Mouse (Mus musculus): ENCODE measurements at regions not wholly inside any gene's neighbourhood (a gene's known extent, or its start where the extent isn't known, plus 50 kb on each side); places are given as distances from the start of the nearest gene placed in this dataset.
A peak's percentile ranks its signal among the peaks of the same experiment; 100 is the strongest.

DNA sequence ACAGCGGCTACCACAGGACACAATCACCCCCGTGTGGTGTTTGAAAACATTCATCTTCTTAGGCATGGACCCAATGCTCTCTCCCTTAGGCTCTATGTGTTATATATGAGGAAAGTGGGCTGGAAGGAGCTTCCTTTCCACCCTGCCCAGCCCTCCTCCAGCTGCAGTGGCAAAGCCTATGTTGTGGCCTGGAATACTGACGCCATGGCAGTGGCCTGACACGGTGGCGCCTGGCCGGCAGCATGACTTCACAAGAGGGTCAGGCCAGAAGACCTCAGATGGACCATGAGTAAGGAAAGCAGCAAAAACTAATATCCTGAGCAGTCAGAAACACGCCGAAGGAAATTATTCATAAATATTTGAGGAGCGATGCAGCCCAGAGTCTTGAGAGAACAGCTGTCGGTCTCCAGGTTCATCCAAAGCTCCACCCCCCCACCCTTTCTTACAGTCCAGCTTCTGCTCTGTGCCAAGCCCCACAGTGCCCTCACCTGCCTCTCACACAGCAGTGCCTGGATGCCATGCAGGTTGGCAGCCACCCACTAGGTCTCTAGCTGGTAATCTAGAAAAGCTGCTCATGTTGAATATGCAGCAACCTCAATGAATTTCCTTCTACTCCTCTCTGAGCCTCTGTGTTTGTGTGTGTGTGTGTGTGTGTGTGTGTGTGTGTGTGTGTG is 577.3 kb upstream of the Clint1 start:
- no peak overlapping the region for H3K4me3 ChIP-seq (ENCODE audit: low read depth, low read length)

GRCm38 (mm10) chr11:45275170-45275569 is 576.7 kb upstream of the Clint1 start:
- H3K4me3 ChIP-seq (ENCODE audit: low read depth, low read length) = no peak overlapping the region
- no peaks in the 10 kb centered on the region for H3K27me3 ChIP-seq (ENCODE audit: control insufficient read depth, insufficient read depth, low read length)
- H3K4me1 ChIP-seq (ENCODE audit: control insufficient read depth, insufficient read depth, low read length) = 0 out of 2 replicates have a peak, but pooled peaks cover 2% of the 10 kb centered on the region
- no peak overlapping the region for H3K9ac ChIP-seq (ENCODE audit: low read length)
- H3K27ac ChIP-seq (replicated peaks; ENCODE audit: low read depth, low read length) = no peak overlapping the region
- DNase-seq (ENCODE audit: low spot score) (no peak), ATAC-seq (ENCODE audit: insufficient number of reproducible peaks, low FRiP score, low TSS enrichment, low read depth) (no peak; the same call in 1 of the 2 replicates)
- WGBS = 43% methylated on average over 3 of the region's 3 CpGs
- H3K36me3 ChIP-seq (ENCODE audit: control insufficient read depth, insufficient read depth, low read length) = no peaks in the 10 kb centered on the region
- H3K9me3 ChIP-seq (ENCODE audit: control insufficient read depth, low read length) = no peaks in the 10 kb centered on the region
- H3K4me2 ChIP-seq (ENCODE audit: low read depth, severe bottlenecking) = no peak overlapping the region

More for the DNA sequence above, 577.3 kb upstream of the Clint1 start:
- Histone ChIP-seq H3K27me3 (ENCODE audit: control insufficient read depth, insufficient read depth, low read length) (no peaks in the 10 kb centered on the region), H3K4me1 (ENCODE audit: control insufficient read depth, insufficient read depth, low read length) (0 out of 2 replicates have a peak, but pooled peaks cover 2% of the 10 kb centered on the region), H3K9ac (ENCODE audit: low read length) (no peak overlapping the region), H3K36me3 (ENCODE audit: control insufficient read depth, insufficient read depth, low read length) (no peaks in the 10 kb centered on the region), H3K4me2 (ENCODE audit: low read depth, severe bottlenecking) (no peak overlapping the region), H3K27ac (replicated peaks; ENCODE audit: low read depth, low read length) (no peak overlapping the region), H3K9me3 (ENCODE audit: control insufficient read depth, low read length) (no peaks in the 10 kb centered on the region)
- DNase-seq (ENCODE audit: low spot score) (no peak), ATAC-seq (ENCODE audit: insufficient number of reproducible peaks, low FRiP score, low TSS enrichment, low read depth) (peak; percentile 31; the same call in 1 of the 2 replicates)
- 83% methylated on average over 10 of the region's 10 CpGs for WGBS

GRCm38 (mm10) chr11:45296772-45297171 is 555.1 kb upstream of the Clint1 start:
- Histone ChIP-seq H3K9me3 (ENCODE audit: control insufficient read depth, low read length) (no peaks in the 10 kb centered on the region), H3K27ac (replicated peaks; ENCODE audit: low read depth, low read length) (no peak overlapping the region), H3K4me2 (ENCODE audit: low read depth, severe bottlenecking) (no peak overlapping the region), H3K36me3 (ENCODE audit: control insufficient read depth, insufficient read depth, low read length) (no peaks in the 10 kb centered on the region), H3K4me1 (ENCODE audit: control insufficient read depth, insufficient read depth, low read length) (no peaks in the 10 kb centered on the region), H3K9ac (ENCODE audit: low read length) (no peak overlapping the region), H3K27me3 (ENCODE audit: control insufficient read depth, insufficient read depth, low read length) (no peaks in the 10 kb centered on the region), H3K4me3 (ENCODE audit: low read depth, low read length) (no peak overlapping the region)
- no peak for ATAC-seq (ENCODE audit: insufficient number of reproducible peaks, low FRiP score, low TSS enrichment, low read depth)
- 65% methylated on average over 2 of the region's 2 CpGs for WGBS
- DNase-seq (ENCODE audit: low spot score) = no peak

DNA sequence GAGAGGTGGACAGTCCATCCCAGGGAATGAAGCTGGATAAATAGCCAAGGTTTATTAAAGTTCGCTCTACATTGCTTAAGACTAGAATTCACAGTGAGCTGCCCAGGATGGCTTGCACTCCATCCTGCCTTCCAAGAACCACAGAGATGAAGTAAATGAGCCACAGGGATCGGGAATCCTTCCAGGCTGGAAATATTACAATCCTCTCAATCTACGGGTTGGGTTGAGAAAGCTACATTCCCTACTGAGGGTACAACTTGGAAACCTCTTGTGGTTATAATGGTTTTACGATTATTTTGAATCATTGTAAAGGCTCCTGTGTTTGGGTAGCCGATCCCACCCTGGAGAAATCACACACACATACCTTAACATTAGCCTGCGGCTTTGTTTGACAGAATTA is 539.9 kb upstream of the Clint1 start:
- Histone ChIP-seq H3K9me3 (ENCODE audit: control insufficient read depth, low read length) (no peaks in the 10 kb centered on the region; the same call in 1 of the 2 replicates), H3K27ac (replicated peaks; ENCODE audit: low read depth, low read length) (no peak overlapping the region), H3K36me3 (ENCODE audit: control insufficient read depth, insufficient read depth, low read length) (no peaks in the 10 kb centered on the region), H3K9ac (ENCODE audit: low read length) (no peak overlapping the region), H3K27me3 (ENCODE audit: control insufficient read depth, insufficient read depth, low read length) (no peaks in the 10 kb centered on the region), H3K4me2 (ENCODE audit: low read depth, severe bottlenecking) (no peak overlapping the region), H3K4me1 (ENCODE audit: control insufficient read depth, insufficient read depth, low read length) (no peaks in the 10 kb centered on the region), H3K4me3 (ENCODE audit: low read depth, low read length) (no peak overlapping the region)
- WGBS = 87% methylated on average over 6 of the region's 6 CpGs
- DNase-seq (ENCODE audit: low spot score) = no peak
- no peak for ATAC-seq (ENCODE audit: insufficient number of reproducible peaks, low FRiP score, low TSS enrichment, low read depth)

DNA sequence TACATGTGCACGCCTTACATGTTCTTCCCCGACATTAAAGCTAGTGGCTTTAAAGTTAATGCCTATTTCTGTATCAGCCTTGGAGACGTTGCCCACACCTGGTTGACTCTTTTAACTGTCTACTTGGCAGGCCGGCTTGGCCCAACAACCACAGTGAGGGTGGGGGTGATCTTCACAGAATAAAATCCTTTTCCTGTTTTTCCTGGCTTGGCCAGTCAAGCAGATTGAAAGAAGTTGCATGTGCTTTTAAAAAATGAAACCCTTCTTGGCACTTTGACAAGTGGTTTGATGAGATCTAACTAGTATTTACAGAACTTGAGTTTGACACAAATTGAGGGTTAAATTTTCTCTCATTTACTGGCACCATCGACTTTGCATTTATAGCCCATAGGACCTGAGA is 528.1 kb upstream of the Clint1 start:
- 86% methylated on average over 5 of the region's 5 CpGs for WGBS

DNA sequence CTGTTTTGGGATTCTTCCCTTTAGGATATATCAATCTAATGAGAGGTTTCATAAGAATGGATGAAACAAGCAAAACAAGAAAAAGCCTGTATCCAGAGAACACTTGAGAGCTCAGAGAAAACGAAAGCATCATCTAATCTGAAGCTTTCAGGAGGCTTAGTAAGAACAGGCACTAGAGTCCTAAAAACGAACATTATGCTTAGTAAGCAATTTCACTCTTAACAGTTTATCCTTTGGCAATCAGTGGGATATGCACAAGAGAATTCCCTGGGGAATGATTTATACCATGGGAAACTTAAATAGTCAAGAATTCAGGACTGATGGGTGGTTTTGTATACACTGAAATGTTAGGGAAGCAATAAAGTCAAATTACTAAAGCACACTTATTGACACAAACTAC is 521.5 kb upstream of the Clint1 start:
- WGBS = 75% methylated on average over 2 of the region's 2 CpGs
- no peak for DNase-seq (ENCODE audit: low spot score)
- Histone ChIP-seq H3K4me1 (ENCODE audit: control insufficient read depth, insufficient read depth, low read length) (no peaks in the 10 kb centered on the region), H3K4me2 (ENCODE audit: low read depth, severe bottlenecking) (no peak overlapping the region), H3K27me3 (ENCODE audit: control insufficient read depth, insufficient read depth, low read length) (no peaks in the 10 kb centered on the region), H3K9ac (ENCODE audit: low read length) (no peak overlapping the region), H3K9me3 (ENCODE audit: control insufficient read depth, low read length) (no peaks in the 10 kb centered on the region), H3K36me3 (ENCODE audit: control insufficient read depth, insufficient read depth, low read length) (no peaks in the 10 kb centered on the region), H3K27ac (replicated peaks; ENCODE audit: low read depth, low read length) (no peak overlapping the region), H3K4me3 (ENCODE audit: low read depth, low read length) (no peak overlapping the region)
- ATAC-seq (ENCODE audit: insufficient number of reproducible peaks, low FRiP score, low TSS enrichment, low read depth) = no peak

More for the DNA sequence above, 528.1 kb upstream of the Clint1 start:
- no peak for ATAC-seq (ENCODE audit: insufficient number of reproducible peaks, low FRiP score, low TSS enrichment, low read depth)
- Histone ChIP-seq H3K4me3 (ENCODE audit: low read depth, low read length) (no peak overlapping the region), H3K36me3 (ENCODE audit: control insufficient read depth, insufficient read depth, low read length) (no peaks in the 10 kb centered on the region), H3K27me3 (ENCODE audit: control insufficient read depth, insufficient read depth, low read length) (no peaks in the 10 kb centered on the region), H3K4me1 (ENCODE audit: control insufficient read depth, insufficient read depth, low read length) (no peaks in the 10 kb centered on the region), H3K9ac (ENCODE audit: low read length) (no peak overlapping the region), H3K9me3 (ENCODE audit: control insufficient read depth, low read length) (no peaks in the 10 kb centered on the region), H3K27ac (replicated peaks; ENCODE audit: low read depth, low read length) (no peak overlapping the region), H3K4me2 (ENCODE audit: low read depth, severe bottlenecking) (no peak overlapping the region)
- no peak for DNase-seq (ENCODE audit: low spot score)

DNA sequence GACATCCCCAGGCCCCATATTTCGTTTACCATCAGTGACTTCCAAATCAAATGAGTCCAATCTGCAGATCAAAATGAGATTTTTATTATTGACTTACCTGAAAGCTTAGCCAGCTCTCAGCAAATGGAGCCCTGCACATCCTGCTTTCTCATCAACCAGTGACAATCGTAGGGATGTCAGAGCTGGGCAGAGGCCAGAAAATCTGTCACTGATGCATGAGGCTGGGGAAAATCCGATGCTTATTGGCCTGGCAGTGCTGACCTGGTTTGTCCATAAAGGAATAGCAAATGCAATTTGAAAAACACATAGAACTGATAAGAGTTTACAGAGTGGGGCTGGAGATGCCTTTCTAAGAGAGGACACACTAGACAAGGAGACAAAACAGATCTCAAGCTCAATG is 518.1 kb upstream of the Clint1 start:
- H3K4me1 ChIP-seq (ENCODE audit: control insufficient read depth, insufficient read depth, low read length) = no peaks in the 10 kb centered on the region
- H3K9ac ChIP-seq (ENCODE audit: low read length) = no peak overlapping the region
- no peak overlapping the region for H3K4me2 ChIP-seq (ENCODE audit: low read depth, severe bottlenecking)
- H3K27ac ChIP-seq (replicated peaks; ENCODE audit: low read depth, low read length) = no peak overlapping the region
- DNase-seq (ENCODE audit: low spot score) = no peak
- H3K4me3 ChIP-seq (ENCODE audit: low read depth, low read length) = no peak overlapping the region
- 85% methylated on average over 3 of the region's 3 CpGs for WGBS
- no peaks in the 10 kb centered on the region for H3K27me3 ChIP-seq (ENCODE audit: control insufficient read depth, insufficient read depth, low read length)
- H3K36me3 ChIP-seq (ENCODE audit: control insufficient read depth, insufficient read depth, low read length) = no peaks in the 10 kb centered on the region
- no peak for ATAC-seq (ENCODE audit: insufficient number of reproducible peaks, low FRiP score, low TSS enrichment, low read depth)
- H3K9me3 ChIP-seq (ENCODE audit: control insufficient read depth, low read length) = no peaks in the 10 kb centered on the region

GRCm38 (mm10) chr11:45349331-45349730 is 502.5 kb upstream of the Clint1 start:
- H3K4me2 ChIP-seq (ENCODE audit: low read depth, severe bottlenecking) = no peak overlapping the region
- H3K9ac ChIP-seq (ENCODE audit: low read length) = no peak overlapping the region
- H3K4me1 ChIP-seq (ENCODE audit: control insufficient read depth, insufficient read depth, low read length) = no peaks in the 10 kb centered on the region
- DNase-seq (ENCODE audit: low spot score) (no peak), ATAC-seq (ENCODE audit: insufficient number of reproducible peaks, low FRiP score, low TSS enrichment, low read depth) (no peak)
- H3K27me3 ChIP-seq (ENCODE audit: control insufficient read depth, insufficient read depth, low read length) = no peaks in the 10 kb centered on the region
- no peak overlapping the region for H3K4me3 ChIP-seq (ENCODE audit: low read depth, low read length)
- H3K36me3 ChIP-seq (ENCODE audit: control insufficient read depth, insufficient read depth, low read length) = no peaks in the 10 kb centered on the region
- H3K9me3 ChIP-seq (ENCODE audit: control insufficient read depth, low read length) = no peaks in the 10 kb centered on the region
- no peak overlapping the region for H3K27ac ChIP-seq (replicated peaks; ENCODE audit: low read depth, low read length)

GRCm38 (mm10) chr11:45365343-45365742 is 486.5 kb upstream of the Clint1 start:
- 77% methylated on average over 3 of the region's 3 CpGs for WGBS
- H3K36me3 ChIP-seq (ENCODE audit: control insufficient read depth, insufficient read depth, low read length) = no peaks in the 10 kb centered on the region
- DNase-seq (ENCODE audit: low spot score) (no peak), ATAC-seq (ENCODE audit: insufficient number of reproducible peaks, low FRiP score, low TSS enrichment, low read depth) (no peak)
- no peak overlapping the region for H3K4me3 ChIP-seq (ENCODE audit: low read depth, low read length)
- no peaks in the 10 kb centered on the region for H3K4me1 ChIP-seq (ENCODE audit: control insufficient read depth, insufficient read depth, low read length)
- H3K4me2 ChIP-seq (ENCODE audit: low read depth, severe bottlenecking) = no peak overlapping the region
- H3K27me3 ChIP-seq (ENCODE audit: control insufficient read depth, insufficient read depth, low read length) = no peaks in the 10 kb centered on the region
- H3K27ac ChIP-seq (replicated peaks; ENCODE audit: low read depth, low read length) = no peak overlapping the region
- H3K9ac ChIP-seq (ENCODE audit: low read length) = no peak overlapping the region
- H3K9me3 ChIP-seq (ENCODE audit: control insufficient read depth, low read length) = no peaks in the 10 kb centered on the region
